Mouse (Mus musculus) forebrain, embryonic 11.5 days (tissue): ENCODE data around the gene Mvp. TPM values are rescaled to one million over a fixed set of nuclear protein-coding genes. Genes with fewer than 3 reads are reported as not detected.

Experiments used
- ATAC-seq: fragments of 200-750 bp; cut with Nextera tagmentation; replicated peaks from 2 replicates; pipeline ENCODE4 v1.8.0; 2017; ENCODE audit warnings: moderate TSS enrichment; ENCODE audit not compliant: low FRiP score
- DNase-seq: peaks from one replicate; pipeline ENCODE4 v3.0.0-alpha.2; 2017; ENCODE audit warnings: low spot score
- H3K27ac ChIP-seq: fragments of 300-500 bp; sonication (generic); 2 replicates; pipeline ENCODE4 v1.5.1; 2014; ENCODE audit warnings: low read depth, low read length
- H3K27me3 ChIP-seq: fragments of 300-500 bp; sonication (generic); 2 replicates; pipeline ENCODE4 v1.6.1; 2014; ENCODE audit warnings: mild to moderate bottlenecking, low read length, mixed read lengths; ENCODE audit not compliant: control insufficient read depth, insufficient read depth
- H3K36me3 ChIP-seq: fragments of 300-500 bp; sonication (generic); 2 replicates; pipeline ENCODE4 v1.6.1; 2014; ENCODE audit warnings: mild to moderate bottlenecking, low read length, moderate library complexity, mixed read lengths; ENCODE audit not compliant: control insufficient read depth, insufficient read depth
- H3K4me1 ChIP-seq: fragments of 300-500 bp; sonication (generic); replicated peaks from 2 replicates; pipeline ENCODE4 v1.6.1; 2014; ENCODE audit warnings: low read length, mixed read lengths; ENCODE audit not compliant: control insufficient read depth, insufficient read depth
- H3K4me2 ChIP-seq: fragments of 300-500 bp; sonication (generic); 2 replicates; pipeline ENCODE4 v1.6.1; 2014; ENCODE audit warnings: low read depth, mild to moderate bottlenecking, low read length, moderate library complexity, mixed read lengths; ENCODE audit not compliant: severe bottlenecking
- H3K4me3 ChIP-seq: fragments of 300-500 bp; sonication (generic); 2 replicates; pipeline ENCODE4 v1.5.1; 2014; ENCODE audit warnings: low read depth, low read length
- H3K9ac ChIP-seq: fragments of 300-500 bp; sonication (generic); 2 replicates; pipeline ENCODE4 v1.6.1; 2014; ENCODE audit warnings: low read length
- H3K9me3 ChIP-seq: fragments of 300-500 bp; sonication (generic); 2 replicates; pipeline ENCODE4 v1.6.1; 2016; ENCODE audit warnings: low read length, mixed read lengths; ENCODE audit not compliant: control insufficient read depth
- WGBS: fragments of 180-500 bp; shearing (Covaris S2); extraction: QIAGEN DNeasy Blood & Tissue Kit; methylation state at CpG from one replicate; pipeline ENCODE4 v1.1.7; 2014; 5-methylcytosine and 5-hydroxymethylcytosine counted together
- polyA plus RNA-seq: library from polyadenylated mRNA; unstranded; fragments of >200 nt; fragmentation: Nextera tagmentation; extraction: Ambion mirVana; gene quantifications from 2 replicates; pipeline ENCODE4 v1.2.1, GENCODE M21; 2014

The Mvp gene
- polyA plus RNA-seq, 1 experiment from 2014 or later = 3.9 TPM

DNA sequence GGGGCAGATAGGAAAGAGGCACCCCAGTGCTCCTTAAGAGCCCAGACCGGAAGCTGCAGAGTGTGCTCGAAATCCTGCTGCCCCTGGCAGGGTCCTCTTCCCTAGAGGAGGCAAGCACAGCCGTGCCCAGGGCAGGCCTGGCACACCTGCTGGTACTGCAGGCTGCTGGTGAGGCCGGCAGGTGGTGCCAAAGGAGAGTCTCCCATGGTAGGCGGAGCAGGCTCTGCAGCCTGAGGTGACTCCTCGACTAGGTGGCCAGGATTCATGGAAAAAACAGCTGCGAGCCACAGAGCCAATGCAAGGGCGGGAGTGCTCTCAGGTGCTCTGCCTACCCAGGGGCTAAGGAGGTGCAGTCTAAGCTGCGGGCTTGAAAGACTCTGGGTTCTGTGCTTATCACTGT is 28.1 kb downstream of the Mvp start:
- DNase-seq (no peak), ATAC-seq (no peak)

DNA sequence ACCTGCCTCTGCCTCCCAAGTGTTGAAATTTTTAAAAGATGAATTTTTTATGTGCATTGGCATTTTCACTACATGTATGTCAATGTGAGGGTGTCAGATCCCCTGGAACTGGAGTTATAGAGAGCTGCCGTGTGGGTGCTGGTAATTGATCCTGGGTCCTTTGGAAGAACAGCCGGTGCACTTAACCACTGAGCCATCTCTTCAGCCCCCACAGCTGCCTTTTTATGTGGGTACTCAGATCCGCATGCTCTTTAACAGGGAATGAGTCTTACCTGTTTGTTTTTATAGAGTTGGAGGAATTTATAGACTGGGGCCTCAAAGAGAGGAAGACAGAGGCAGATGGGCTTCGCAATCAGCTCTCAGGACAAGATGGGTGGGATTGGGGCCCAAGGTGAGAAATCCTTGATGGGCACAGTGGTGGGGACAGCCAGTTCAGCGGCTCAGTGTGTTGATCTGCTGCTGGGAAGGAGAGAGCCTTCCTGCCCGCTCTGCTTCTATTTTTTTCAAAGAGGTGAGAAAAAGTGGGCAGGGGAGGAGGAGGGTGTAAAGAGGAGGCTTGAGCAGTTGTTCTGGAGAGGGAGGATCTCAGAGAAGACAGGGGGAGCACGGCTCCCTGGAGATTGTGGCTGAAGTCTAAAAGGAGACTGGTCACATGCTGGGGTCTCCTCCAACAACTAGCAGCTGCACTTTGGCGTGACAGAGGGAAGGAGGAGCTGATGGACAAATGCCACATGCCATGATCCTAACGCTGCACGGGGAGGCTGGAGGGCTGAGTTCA is 29.6 kb downstream of the Mvp start:
- H3K27me3 ChIP-seq = no peaks in the 10 kb centered on the region
- H3K4me3 ChIP-seq = no peak overlapping the region
- H3K36me3 ChIP-seq = no peaks in the 10 kb centered on the region; the same call in 1 of the 2 replicates
- H3K4me1 ChIP-seq = no peaks in the 10 kb centered on the region
- H3K9me3 ChIP-seq = no peaks in the 10 kb centered on the region
- no peak for DNase-seq
- H3K9ac ChIP-seq = no peak overlapping the region
- H3K4me2 ChIP-seq = no peak overlapping the region
- 72% methylated on average over 10 of the region's 10 CpGs for WGBS
- no peak for ATAC-seq
- H3K27ac ChIP-seq = no peak overlapping the region

More for the DNA sequence above, 28.1 kb downstream of the Mvp start:
- H3K4me3 ChIP-seq = no peak overlapping the region
- 47% methylated on average over 9 of the region's 9 CpGs for WGBS
- no peaks in the 10 kb centered on the region for H3K27me3 ChIP-seq
- H3K9me3 ChIP-seq = no peaks in the 10 kb centered on the region
- H3K4me1 ChIP-seq = no peaks in the 10 kb centered on the region
- H3K4me2 ChIP-seq = no peak overlapping the region
- H3K36me3 ChIP-seq = no peaks in the 10 kb centered on the region
- H3K27ac ChIP-seq = no peak overlapping the region
- H3K9ac ChIP-seq = no peak overlapping the region

DNA sequence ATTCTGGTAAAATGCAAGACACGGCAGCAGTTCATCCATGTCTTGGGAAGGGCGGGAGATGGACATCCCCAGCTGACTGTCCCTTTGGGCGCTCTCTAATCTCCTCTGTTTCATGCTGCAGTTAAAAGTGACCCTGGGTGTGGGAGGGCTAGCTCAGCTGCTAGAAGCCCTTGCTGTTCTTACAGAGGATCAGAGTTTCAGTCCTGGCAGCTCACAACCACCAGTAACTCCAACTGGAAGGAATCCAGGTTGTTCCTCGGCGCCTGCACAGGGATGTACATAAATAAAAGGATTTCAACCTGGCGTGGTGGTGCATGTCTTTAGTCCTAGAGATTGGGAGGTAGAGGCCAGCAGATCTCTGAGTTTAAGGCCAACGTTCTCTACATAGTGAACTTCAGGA is 31.3 kb downstream of the Mvp start:
- H3K4me1 ChIP-seq = no peaks in the 10 kb centered on the region
- H3K36me3 ChIP-seq = no peaks in the 10 kb centered on the region; the same call in 1 of the 2 replicates
- H3K4me2 ChIP-seq = no peak overlapping the region
- H3K27me3 ChIP-seq = no peaks in the 10 kb centered on the region
- no peaks in the 10 kb centered on the region for H3K9me3 ChIP-seq
- H3K4me3 ChIP-seq = no peak overlapping the region
- no peak overlapping the region for H3K9ac ChIP-seq
- H3K27ac ChIP-seq = no peak overlapping the region
- no peak for DNase-seq
- ATAC-seq = no peak
- WGBS = 89% methylated on average over 7 of the region's 7 CpGs

- Histone ChIP-seq H3K9me3 (no peaks in the 10 kb centered on the region), H3K9ac (no peak overlapping the region), H3K27me3 (no peaks in the 10 kb centered on the region), H3K4me2 (no peak overlapping the region), H3K4me1 (peaks cover 3% of the 10 kb centered on the region; the same call in 1 of the 2 replicates), H3K4me3 (no peak overlapping the region), H3K27ac (no peak overlapping the region), H3K36me3 (no peaks in the 10 kb centered on the region; the same call in 1 of the 2 replicates)
- 86% methylated on average over 4 of the region's 4 CpGs for WGBS
- DNase-seq (no peak), ATAC-seq (no peak)
Measured at GRCm38 (mm10) chr7:126982054-126982453, 32.4 kb downstream of the Mvp start.

DNA sequence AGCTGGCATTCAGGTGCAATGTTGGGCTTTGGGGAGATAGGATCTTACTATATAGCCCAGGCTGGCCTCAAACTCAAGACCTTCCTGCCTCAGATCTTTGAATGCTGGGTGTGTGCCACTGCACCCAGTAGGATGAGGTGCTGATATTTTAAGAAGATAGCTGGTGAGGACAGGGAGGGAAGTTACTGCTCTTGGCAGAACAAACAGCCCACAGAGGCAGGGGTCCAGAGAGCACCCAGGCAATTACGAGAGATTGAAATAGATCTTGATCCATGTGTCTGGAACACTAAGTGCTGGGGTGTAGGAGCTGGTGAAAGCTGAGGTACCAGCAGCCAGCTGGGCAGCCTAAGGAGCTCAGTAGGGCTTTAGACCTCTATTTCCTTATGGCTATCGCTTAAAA is 32.8 kb downstream of the Mvp start:
- Histone ChIP-seq H3K27me3 (no peaks in the 10 kb centered on the region), H3K9me3 (no peaks in the 10 kb centered on the region), H3K27ac (no peak overlapping the region), H3K4me3 (no peak overlapping the region), H3K36me3 (no peaks in the 10 kb centered on the region; the same call in 1 of the 2 replicates), H3K9ac (no peak overlapping the region), H3K4me2 (no peak overlapping the region), H3K4me1 (peaks cover 4% of the 10 kb centered on the region; the same call in 1 of the 2 replicates)
- no peak for ATAC-seq
- no peak for DNase-seq
- WGBS = 80% methylated on average over 2 of the region's 2 CpGs

GRCm38 (mm10) chr7:126978841-126979240 is 35.6 kb downstream of the Mvp start:
- Histone ChIP-seq H3K4me3 (no peak overlapping the region), H3K9me3 (no peaks in the 10 kb centered on the region), H3K4me2 (no peak overlapping the region), H3K27ac (no peak overlapping the region), H3K36me3 (no peaks in the 10 kb centered on the region; the same call in 1 of the 2 replicates), H3K4me1 (peaks cover 6% of the 10 kb centered on the region; the same call in 1 of the 2 replicates), H3K9ac (no peak overlapping the region), H3K27me3 (no peaks in the 10 kb centered on the region)
- 93% methylated on average over 6 of the region's 6 CpGs for WGBS
- DNase-seq (no peak), ATAC-seq (no peak)

DNA sequence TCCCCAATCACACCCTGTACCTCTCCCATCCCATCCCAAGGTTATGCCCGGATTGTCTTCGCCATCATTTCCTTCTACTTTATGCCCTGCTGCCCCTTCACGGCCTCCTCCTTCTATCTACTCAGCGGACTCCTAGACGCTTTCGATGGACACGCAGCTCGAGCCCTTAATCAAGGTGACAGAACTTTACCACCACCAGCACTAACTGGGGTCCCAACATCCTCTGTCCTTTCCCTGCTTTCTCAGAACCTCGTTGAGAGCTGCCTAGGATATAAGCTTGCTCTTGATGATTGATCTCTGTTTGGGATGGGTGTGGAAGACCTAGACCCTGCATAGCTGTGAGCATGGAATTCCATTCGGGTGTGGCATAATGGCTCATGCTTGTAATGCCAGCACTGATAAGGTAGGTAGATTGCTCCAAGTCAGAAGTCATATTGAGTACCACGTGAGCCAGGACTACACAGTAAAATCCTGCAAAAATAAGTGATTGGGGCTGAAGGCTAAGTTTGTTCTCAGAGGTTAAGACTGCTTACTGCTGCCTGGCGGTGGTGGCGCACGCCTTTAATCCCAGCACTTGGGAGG is 37.5 kb downstream of the Mvp start:
- ATAC-seq (no peak), DNase-seq (no peak)
- no peak overlapping the region for H3K27ac ChIP-seq
- no peaks in the 10 kb centered on the region for H3K9me3 ChIP-seq
- H3K4me3 ChIP-seq = peak overlapping the region; percentile 98
- peaks cover 6% of the 10 kb centered on the region; the same call in 1 of the 2 replicates for H3K4me1 ChIP-seq
- H3K4me2 ChIP-seq = peak overlapping the region; percentile 84
- peak overlapping the region; percentile 90 for H3K9ac ChIP-seq
- H3K27me3 ChIP-seq = no peaks in the 10 kb centered on the region
- H3K36me3 ChIP-seq = no peaks in the 10 kb centered on the region; the same call in 1 of the 2 replicates
- WGBS = 28% methylated on average over 14 of the region's 14 CpGs

GRCm38 (mm10) chr7:126975950-126976866 is 38.2 kb downstream of the Mvp start, which contains the start of gene Cdiptos:
TSS of gene Cdiptos (minus strand) at chr7:126976098.
- WGBS = under 1% methylated on average over 55 of the region's 55 CpGs
- H3K4me2 ChIP-seq = peak within 1 kb of the TSS; percentile 84
- H3K27ac ChIP-seq = peak within 1 kb of the TSS; percentile 86
- no peaks in the 10 kb centered on the region for H3K27me3 ChIP-seq
- peak; percentile 95 for ATAC-seq
- DNase-seq = peak; percentile 99
- peak within 1 kb of the TSS; percentile 98 for H3K4me3 ChIP-seq
- peaks cover 6% of the 10 kb centered on the region; the same call in 1 of the 2 replicates for H3K4me1 ChIP-seq
- H3K9me3 ChIP-seq = no peaks in the 10 kb centered on the region
- H3K9ac ChIP-seq = peak within 1 kb of the TSS; percentile 90
- H3K36me3 ChIP-seq = no peaks in the 10 kb centered on the region; the same call in 1 of the 2 replicates
